Mouse (Mus musculus): Measurements from ENCODE around the gene Cwc25.
"Not testable (repeated sequence)": the region's sequence is repeated elsewhere in the genome, so short reads cannot be mapped to it uniquely, and the experiment has no call there.

Gene Cwc25

DNA sequence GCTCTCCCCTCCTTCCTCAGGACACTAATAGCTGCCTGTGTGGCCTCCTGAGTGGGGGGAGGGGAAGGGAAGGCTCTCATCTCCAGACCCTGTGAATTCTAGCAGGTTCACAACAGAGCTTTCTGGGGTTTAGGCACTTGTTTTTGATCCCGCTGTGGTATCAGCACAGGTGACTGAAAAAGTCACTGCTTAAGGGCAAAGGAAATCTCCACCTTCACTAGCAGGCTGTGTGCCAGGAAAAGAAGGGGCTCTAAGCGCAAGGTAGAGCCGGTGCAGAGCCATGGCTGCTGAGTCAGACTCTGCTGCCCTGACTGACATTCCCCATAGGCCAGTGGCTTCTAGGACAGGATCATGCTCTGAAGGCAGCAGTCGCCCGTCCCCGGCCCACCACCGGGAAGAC is 37.6 kb downstream of the Cwc25 start:
- DNase-seq (ENCODE audit: low read depth, low spot score), result no peak

DNA sequence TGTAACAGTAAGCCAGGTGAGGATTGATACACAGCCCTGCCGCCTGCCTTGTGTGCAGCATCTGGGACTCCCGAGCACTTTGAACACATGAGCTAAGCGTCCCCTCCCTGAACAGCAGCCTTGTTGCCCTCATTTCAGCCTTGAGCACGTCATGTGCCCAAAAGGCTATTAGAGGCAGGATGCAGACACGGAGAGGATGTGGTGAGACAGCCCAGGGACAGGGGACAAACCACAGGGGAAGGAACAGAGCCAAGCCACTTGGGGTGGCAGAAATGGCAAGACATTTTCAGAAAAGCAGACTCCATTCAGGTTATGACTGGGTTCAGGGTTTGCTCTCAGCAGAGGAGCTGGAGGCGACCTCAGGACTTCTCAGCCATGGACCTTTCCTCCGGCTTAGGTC is 38.0 kb downstream of the Cwc25 start:
- DNase-seq (ENCODE audit: low read depth, low spot score), result no peak

DNA sequence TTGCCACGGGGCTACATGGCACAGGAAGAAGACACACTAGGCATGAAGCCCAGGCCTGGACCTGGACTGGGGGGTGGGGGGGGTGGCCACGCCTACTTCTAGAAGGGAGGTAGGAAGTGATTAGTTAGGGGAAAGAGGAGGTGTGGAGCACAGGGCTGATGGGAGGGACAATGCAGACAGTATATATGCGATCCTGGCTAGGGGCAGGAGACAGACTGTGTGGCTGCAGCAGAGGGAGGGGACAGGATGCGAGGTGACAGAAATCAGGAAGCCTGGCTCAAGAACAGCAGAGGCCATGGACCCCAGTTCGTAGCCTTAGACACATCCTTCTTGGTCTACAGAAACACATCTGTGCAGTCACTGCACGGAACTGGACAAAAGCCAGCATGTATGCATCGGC is 42.6 kb downstream of the Cwc25 start:
- no peak for DNase-seq (ENCODE audit: low read depth, low spot score)

DNA sequence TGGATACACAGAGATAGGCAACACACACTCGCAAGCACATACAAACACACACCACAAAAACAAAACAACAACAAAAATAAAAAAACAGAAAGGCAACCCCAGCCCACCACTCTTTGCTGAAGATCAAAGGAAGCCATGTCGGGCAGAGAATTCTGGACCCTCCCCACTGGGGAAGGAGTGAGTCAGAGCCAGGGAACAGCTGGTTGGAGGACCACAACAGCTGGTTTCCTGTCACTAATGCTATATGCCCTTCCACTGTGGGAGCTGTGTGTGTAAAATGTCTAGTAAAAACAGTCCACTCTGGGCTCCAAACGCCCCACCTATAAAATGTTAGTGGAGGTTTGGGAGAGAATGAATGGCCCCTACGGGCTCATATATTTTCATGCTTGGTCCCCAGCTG is 45.0 kb downstream of the Cwc25 start:
- DNase-seq (ENCODE audit: low read depth, low spot score), result no peak

DNA sequence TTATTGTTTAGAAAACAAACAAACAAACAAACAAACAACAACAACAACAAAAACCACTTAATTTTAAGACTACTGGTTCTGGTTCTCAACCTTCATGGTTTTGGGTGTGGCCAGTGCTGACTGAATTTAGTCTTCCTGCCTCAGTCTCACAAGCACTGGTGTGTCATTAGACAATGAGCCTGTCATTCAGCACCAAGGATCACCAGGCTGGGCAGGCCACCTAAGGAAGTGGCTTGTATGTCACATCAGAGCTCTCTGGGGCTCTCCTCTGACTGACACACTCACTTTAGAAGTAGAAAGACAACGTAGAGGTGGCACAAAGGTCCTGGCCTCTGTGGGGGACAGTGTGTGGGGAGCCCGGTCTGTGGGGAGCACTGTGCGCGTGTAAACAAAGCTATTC is 47.3 kb downstream of the Cwc25 start:
- no peak for DNase-seq (ENCODE audit: low read depth, low spot score)

DNA sequence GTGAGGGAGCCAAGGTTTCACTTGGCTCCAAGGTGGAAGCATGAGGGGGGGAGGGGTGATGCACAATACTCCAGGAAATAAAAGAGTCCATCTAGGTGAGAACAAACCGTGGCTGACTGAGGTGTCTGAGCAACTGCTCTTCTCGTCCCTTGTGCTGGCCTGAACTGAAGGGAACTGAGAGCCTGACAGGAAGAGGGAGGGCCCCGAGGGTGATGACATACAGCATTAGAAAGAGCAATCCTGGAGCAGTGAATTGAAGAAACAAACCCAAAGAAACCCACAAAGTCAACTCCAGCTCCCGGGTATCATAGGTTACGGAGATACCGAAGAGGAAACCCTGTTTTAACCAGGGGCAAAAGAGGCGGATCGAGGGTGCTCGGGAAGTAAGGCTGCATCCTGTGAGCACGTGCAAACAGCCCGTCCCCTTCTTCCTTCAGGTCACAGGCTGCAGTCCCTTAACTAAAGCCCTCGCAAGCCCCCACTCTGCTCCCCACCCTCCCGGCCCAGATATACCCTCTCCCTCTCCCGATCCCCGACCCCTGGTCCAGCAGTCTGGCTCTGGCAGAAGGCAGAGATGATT is 48.0 kb downstream of the Cwc25 start:
- no peak for DNase-seq (ENCODE audit: low read depth, low spot score)

DNA sequence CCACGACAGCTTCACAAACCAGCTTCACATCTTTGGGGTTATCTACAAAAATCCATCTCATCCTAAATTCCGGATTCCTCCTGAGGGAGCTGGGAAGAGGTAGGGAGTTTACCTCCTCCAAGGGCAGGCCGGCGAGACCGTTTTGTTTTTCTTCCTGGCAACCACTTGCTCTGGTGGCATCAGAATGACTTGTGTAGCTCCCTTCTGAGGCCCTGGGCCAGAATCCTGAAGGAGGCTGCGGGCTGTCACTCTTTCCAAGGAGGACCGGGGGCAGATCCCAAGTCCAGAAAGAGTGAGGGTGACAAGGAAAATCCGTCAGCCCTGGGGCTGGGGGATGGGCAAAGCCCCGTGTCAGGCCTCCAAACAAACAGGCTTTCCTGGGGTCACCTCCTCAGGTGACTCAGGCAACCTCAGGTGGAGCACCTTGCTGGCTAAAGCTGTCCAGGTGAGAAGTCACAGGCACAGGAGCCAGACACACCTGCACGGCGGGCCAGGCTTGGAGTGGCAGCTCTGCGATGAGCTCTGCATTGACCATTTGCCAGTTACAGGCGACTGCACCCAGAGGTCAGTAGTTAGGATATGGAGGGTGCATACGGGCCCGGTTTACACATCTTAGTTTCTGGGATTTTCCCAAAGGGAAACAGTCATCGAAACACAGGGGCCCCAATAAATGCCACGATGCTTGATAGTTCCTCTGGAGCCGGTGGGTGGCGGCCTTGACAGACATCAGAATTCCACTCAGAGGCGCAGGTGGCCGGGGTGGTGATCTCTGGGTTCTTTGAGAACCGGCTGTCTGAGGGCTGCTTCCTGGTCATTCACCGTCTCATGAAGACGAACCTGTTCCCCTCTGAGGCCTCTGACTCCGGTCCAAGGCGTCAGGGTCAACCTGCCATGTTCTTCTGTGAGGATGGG is 48.7 kb downstream of the Cwc25 start:
- DNase-seq (ENCODE audit: low read depth, low spot score), result no peak

DNA sequence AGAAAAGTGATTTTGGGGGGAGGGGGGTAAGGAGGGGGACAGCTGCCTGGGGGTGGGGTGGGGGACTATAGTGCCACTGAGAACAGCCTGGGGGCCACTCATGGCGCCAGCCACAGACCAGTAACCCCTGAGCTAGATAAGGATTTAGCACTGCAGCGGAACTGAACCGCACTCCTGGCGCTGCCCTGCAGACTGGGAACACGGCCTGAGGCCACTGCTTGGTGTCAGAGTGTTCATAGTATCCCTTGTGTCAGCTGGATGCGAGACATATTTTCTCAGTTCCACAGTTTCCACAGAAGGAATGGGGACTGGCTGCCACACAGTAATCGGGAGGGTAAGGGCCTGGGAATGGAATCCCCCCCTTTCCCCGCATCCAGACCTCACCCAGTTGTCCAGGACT is 50.3 kb downstream of the Cwc25 start:
- no peak for DNase-seq (ENCODE audit: low read depth, low spot score)

DNA sequence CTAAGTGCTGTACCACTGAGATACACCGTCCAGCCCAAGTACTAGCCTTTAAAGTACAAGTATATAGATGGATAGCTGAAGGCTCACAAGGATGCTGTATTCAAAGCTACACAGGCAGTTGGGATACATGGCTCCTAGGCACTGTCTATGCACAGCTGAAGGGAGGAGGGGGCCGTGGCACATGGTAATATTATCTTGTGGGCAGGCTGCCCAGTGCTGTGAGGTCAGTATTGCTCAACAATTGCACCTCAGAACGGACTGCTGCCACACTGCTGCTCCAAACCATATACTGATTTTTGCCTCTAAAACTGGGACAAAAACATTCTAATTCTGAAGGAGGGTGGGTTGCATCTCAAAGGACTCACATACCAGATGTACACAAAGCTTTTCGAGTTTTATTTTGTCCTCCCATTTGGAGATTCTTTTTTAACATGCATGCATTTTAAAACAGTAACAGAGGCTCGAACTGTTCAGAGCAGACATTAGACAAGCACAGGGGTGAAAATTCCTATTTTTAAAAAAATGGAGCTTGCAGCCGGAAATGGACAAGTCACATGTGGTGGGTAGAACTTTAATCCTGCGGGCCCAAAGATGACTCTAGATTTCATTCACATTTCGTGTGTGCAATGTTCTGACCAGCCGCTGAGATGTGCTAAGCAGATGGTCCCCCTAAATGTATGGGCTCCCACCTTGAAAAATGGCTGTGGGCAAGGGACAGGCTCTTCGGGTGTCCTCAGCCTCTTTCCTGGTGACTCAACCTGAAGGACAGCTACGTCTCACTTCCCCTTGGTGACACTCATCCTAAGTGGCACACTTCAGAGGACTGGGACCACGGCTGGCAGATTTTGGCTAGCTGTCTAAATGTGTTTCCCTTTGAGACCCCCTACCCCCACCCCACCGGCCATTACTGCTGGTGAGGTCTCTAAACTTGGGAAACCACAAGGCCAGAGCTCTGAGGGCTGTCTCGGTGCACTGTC is 51.3 kb downstream of the Cwc25 start:
- no peak for DNase-seq (ENCODE audit: low read depth, low spot score)

DNA sequence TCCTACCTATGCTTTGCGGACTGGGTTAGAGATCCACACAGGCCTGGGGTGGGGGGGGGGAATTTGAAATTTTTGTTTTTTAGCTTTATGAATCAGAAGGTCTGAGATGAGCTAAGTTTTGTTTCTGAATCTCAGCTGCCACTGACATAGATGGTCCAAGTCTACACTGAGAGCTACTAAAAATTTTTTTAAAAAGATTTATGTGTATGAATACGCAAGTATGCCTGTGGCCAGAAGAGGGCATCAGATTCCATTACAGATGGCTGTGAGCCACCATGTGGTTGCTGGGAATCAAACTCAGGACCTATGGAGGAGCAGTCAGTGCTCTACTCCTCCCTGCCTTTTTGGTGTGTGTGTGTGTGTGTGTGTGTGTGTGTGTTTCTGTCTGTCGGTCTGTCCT is 52.0 kb downstream of the Cwc25 start:
- no peak for DNase-seq (ENCODE audit: low read depth, low spot score)

DNA sequence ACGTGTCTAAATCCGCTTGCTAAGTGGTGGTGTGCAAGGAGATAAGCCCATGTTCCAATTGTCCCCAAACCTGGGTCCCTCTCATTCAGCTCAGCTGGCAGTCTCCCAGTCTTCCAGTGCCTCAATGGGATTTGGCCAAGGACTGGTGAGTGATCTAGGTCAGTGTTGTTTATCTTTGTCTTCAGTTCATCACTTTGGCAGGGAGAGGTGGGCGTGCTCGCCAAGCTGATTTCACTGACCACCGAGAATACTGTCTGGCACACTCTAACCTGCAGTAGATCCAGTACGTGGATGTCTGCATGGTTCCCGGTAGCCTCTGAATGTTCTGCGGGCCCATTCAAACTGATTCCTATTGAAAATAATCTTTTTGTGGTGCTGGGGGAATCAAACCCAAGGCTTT is 52.5 kb downstream of the Cwc25 start:
- no peak for DNase-seq (ENCODE audit: low read depth, low spot score)

DNA sequence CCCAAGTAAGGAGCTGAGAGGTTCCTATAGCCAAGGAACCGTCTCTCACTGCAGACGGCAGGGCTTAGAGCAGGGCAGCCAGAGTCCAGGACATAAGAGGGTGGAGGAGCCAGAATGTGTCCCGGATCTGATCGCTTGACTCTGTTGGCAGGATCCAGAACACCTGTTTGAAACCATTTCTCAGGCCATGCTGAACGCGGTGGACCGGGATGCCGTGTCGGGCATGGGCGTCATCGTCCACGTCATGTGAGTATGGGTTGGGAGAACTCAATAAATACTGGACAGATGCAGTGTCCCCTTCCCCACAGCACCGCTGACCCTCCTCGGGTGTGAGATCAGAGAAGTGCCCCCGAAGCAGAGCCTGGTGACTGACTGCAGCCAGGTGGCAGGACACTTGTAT is 54.1 kb downstream of the Cwc25 start:
- no peak for DNase-seq (ENCODE audit: low read depth, low spot score)

DNA sequence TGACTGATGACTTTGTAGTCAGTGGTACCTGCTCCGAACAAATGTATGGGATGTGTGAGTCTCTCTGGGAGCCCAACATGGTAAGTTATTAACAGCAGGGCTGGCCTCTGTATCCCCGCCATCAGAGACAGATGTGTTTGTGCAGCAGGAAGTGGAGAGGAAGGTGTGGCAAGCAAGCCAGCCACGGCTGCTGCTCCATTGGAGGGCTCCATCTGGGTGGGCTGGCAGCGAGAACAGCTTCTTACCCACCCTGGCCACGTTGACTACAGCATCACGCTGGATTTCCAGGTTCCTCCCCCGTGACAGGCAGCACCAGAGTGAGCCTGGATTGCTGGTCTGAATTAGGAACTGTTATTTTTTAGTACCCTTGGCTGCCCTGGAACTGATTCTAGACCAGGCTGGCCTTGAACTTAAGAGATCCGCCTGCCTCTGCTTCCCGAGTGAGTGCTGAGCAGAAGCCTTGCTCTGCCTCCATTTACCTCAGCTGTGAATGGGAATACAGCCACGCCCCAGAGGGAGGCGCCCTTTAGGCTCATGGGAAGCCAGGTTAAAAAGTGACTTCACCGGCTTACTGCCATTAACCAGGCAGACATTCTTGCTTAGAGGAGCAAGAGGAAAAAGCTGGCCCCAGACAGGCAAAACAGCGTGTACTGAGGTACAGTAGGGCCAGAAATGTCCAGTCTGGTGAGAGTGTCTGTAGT is 55.0 kb downstream of the Cwc25 start:
- DNase-seq (ENCODE audit: low read depth, low spot score), result no peak

DNA sequence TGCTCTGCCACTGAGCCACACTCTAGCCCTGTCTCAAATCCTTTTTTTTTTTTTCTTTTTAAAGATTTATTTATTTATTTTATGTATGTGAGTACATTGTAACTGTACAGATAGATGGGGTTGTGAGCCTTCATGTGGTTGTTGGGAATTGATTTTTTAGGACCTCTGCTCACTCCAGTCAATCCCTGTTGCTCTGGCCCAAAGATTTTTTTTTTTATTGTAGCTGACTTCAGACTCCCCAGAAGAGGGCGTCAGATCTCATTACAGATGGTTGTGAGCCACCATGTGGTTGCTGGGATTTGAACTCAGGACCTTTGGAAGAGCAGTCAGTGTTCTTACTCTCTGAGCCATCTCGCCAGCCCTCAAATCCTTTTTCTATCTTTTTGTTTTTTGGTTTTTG is 56.3 kb downstream of the Cwc25 start:
- DNase-seq (ENCODE audit: low read depth, low spot score), result not testable (repeated sequence)

DNA sequence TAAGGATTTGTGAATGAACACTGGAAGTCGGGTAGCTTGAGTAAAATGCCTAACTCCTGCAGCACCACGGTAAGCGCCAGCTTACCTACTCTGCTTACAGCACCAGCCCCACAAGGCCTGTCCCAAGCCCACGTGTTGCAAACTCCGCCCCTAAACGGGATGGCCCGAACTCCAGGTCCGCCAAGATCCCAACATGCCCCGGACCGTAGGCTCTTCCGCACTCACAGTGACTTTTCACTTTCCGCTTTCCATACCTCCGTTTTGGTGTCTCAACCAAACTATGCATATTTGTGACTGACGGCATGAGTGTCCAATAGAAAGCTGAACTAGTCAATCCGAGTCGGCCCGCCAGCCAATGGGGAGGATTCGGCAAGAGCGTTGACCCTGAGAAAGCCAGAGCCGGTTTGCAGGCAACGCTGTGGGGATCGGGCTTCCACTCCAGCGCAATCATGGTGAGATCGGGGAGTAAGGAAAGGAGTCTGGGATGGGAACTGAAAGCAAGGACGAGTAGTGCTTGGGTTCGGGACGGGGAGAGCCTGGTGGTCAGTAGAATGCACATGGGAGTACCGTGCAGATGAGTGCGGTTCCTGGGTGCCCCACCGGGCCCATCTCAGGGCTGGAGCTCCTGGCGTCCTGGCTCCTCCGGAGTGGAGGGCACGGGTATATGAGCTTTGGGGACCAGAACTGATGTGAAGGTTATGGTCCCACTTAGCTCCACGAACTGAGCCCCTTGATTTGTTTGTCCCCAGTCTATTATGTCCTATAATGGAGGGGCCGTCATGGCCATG is 63.1 kb downstream of the Cwc25 start, which contains the start of gene Psmb3:
Gene Psmb3 (plus strand): TSS at position 361 of the 788 bp plus-strand sequence.
- DNase-seq (ENCODE audit: low read depth, low spot score), result peak; percentile 99

DNA sequence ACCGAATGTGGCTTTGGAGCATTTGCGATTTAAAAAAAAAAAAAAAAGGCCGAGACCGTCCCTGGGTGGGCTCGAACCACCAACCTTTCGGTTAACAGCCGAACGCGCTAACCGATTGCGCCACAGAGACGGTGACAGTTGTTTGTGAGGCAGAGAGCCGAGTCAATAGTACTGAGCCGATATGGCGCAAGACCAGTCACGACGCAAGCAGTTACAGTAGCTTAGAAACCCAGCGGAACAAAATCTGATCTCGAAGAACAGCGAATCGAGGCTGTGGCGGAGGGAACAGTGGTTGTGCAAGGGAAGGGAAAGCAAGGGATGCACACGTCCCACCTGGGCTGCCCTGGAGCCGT is 64.0 kb downstream of the Cwc25 start:
- DNase-seq (ENCODE audit: low read depth, low spot score), result peak; percentile 80

DNA sequence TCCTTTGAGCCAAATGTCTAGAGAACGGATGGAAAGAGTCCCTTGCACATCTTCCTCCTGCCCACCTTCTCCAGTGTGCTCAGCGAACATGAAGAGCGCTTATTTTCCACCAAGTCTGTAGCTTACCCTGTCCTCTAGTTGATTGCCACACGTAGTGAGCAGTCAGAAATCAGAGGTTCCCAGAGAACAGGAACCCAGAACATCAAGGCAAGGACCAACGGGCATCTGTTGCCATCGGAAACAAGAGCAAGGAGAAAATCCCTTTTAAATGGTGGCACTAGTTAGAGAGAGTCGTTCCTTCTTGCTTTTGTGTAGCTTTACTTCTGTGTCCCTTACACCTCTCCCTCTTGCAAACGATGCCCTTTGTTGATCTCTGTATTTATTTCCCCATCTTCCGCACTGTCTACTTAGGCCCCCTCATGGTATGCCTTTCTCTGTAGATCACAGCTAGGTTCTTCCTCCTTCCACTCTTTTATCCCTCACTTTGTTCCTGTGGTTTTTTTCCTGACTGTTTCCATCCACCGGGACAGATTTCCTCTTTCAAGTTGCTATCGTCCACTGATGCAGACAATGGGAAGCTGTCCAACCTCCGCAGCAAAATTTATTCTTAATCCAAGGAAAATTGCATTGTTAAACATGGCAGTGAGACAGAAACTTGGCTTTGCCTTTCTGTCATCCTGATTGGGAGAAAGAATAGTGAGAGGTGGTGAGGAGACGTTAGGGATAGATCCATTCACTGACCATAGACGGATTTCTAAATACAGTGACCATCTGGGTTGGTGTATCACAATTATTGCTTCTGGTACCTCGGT is 64.6 kb downstream of the Cwc25 start:
- DNase-seq (ENCODE audit: low read depth, low spot score), result no peak

DNA sequence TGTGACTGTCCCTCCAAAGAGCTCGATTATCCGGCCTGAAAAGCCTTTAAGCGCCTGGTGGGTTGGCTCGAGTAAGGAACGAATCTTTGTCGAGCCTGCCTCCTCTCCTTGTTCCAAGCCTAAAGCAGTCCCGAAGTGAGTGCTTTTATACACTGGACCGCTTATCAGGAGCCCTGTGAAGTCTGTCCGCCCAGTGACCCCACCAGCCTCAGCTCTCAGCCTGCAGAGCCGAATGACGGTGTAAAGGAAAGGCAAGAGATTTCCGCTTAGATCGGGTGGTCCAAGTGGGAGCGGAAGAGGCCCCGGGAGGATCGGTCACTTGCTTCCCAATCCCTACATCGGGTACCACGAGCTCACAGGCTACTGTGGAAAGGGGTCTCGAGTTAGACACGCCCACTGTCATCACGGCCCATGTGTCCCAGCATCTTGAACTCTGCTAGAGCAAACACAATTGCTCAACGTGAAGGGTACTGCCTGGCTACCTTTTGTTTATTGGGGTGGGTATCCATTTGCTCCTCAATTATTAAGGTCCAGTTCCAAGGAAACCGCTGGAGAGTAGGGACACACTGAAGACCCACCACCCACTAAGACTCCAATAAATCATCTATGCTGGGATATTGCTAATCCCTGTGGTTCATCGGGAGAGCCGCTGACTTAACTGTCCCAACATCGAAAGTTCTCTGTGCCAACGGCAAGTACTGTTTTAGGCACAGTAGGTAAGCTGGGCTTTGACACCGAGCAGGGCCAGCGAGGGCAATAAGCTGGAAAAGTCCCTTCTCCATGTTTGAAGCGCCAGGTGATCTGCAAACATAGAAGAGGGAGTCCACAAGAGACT is 65.4 kb downstream of the Cwc25 start:
- no peak for DNase-seq (ENCODE audit: low read depth, low spot score)

All from embryo, embryonic 11.5 days (tissue).